Mouse (Mus musculus): ENCODE data around the gene Rnf208.
A peak's percentile ranks its signal among the peaks of the same experiment; 100 is the strongest.
"Not testable (repeated sequence)": the region's sequence is repeated elsewhere in the genome, so short reads cannot be mapped to it uniquely, and the experiment has no call there.

Rnf208 gene

DNA sequence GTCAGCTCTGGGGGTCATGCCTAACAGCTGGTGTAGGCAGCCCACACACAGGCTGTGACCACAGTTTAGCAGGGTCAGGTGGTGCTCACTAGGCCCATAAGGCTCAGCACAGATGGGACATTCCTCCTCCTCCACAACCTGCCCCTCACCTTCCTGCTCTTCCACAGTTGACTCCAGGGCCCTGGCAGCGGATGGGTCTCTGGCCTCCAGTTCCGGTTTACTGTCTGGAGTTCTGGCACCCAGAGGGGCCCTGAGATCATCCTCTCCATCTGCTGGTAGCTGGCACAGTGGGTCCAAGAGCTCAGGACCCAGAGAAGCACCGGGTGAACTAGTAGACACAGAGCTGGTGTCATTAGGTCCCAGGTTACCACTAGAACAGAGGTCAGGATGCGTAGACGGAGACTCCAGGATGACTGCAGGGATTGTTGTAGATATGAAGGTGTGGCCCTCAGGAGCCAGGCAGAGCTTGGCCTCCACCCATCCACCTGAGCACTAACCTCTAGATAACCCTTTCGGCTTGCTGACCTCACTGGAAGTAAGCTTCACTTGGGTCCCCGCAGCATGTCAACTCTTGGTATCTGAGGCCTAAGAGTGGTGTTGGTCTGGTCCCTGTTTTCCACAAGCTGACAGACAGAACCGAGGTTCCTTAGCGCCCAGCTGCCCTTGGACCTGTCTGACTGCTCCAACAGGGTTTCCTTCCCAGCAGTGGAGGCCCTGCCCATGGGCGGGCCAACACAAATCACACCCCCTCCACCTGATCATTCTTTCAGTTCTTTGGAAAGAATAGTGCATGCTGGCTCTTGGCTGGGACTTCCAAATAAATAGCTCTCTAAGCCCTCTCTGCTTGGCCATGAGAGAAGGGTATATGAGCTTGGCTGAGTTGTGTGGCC lies 4.4 kb downstream of the Rnf208 start, which contains the start of gene AL732309.1:
TSS of gene AL732309.1 (minus strand) at position 681 of the 890 bp plus-strand sequence.
- no peak for DNase-seq (ENCODE audit: low read depth, low spot score)

DNA sequence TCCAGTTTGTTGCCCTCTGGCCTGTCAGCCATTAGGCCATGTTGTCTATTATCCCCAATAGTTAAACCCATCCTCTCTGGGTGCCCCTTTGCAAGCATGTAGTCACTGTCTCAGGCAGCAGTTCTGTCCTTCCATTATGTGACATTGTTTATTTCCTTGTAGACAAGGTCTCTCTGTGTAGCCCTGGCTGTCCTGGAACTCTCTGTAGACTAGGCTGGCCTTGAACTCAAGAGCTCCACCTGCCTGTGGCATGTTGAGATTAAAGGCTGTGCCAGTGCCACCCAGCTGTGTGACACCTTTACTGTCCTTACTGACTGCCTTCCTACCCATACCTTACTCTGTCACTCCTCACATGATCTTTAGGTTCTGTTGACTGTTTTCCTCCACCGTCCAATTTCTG lies 10.3 kb downstream of the Rnf208 start:
- DNase-seq (ENCODE audit: low read depth, low spot score) = no peak

DNA sequence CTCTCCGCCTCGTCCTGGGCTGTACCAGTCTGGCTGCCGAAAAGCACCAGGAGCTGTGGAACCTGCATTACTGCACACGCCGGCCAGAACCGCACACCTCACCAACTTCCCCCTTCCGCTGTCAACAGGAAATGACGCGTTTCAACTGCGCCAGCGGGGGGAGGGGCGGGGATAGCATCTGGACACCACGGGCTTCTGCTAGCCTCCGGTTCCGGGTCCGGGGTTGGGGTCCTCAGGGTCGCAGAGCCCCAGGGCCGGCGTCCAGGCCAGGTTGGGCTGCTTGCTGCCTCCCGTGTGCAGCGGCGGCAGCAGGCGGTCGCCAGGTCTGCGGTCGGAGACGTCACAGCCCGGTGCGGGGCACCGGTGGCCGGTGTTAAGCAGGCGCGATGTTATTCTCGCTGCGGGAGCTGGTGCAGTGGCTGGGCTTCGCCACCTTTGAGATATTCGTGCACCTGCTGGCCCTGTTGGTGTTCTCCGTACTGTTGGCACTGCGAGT lies 13.3 kb downstream of the Rnf208 start, which contains the start of gene Tmem203:
TSS of gene Tmem203 (plus strand) at position 156 of the 496 bp plus-strand sequence.
- peak; percentile 87 for DNase-seq (ENCODE audit: low read depth, low spot score)

DNA sequence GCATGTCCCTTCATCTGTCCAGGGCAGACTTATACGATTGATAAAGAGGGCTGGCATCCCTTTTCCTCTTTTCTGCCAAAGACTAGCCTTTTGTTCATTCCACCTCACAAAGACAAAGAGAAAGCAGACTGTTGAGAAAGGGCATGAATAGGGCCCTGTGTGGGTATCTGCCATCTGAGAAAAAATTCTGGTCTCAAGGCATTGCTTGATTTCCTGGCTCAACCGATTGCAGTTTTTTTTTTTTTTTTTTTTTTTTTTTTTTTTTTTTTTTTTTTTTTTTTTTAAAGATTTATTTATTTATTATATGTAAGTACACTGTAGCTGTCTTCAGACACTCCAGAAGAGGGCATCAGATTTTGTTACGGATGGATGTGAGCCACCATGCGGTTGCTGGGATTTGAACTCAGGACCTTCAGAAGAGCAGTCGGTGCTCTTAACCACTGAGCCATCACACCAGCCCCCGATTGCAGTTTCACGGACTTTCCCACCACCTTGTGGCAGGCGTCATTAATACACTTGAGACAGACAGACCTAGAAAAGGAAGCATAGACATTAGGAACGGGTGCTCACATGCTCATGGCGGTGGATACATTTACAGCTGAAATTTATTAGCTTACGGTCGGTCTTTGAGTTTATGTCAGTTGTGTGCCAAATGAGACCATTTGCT lies 14.5 kb downstream of the Rnf208 start:
- DNase-seq (ENCODE audit: low read depth, low spot score) = not testable (repeated sequence)

DNA sequence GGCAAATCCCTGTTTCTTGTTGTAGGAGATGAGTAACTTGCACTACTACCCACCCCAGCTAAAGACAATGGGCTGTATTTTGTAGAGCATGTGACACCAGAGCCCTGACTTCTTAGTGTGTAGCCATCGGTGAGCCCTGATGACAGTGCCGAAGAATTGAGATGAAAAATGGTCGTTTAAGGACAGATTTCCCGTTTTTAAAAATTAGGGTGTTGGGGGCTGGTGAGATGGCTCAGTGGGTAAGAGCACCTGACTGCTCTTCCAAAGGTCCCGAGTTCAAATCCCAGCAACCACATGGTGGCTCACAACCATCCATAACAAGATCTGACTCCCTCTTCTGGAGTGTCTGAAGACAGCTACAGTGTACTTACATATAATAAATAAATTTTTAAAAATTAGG lies 15.2 kb downstream of the Rnf208 start:
- not testable (repeated sequence) for DNase-seq (ENCODE audit: low read depth, low spot score)

DNA sequence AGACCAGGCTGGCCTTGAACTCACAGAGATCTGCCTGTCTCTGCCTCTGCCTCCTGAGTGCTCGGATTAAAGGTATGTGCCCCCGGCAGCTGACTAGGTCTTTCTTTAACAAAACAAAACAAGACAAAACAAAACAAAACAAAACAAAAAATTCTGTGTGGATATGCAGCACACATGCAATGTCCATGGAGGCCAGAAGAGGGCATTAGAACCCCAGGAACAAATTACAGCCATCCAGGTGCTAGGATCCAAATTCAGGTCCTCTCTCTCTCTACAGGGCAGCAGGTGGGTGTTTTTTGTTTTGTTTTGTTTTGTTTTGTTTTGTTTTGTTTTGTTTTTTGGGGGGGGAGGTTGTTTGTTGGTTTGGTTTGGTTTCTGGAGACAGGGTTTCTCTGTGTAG lies 16.8 kb downstream of the Rnf208 start:
- no peak for DNase-seq (ENCODE audit: low read depth, low spot score)

DNA sequence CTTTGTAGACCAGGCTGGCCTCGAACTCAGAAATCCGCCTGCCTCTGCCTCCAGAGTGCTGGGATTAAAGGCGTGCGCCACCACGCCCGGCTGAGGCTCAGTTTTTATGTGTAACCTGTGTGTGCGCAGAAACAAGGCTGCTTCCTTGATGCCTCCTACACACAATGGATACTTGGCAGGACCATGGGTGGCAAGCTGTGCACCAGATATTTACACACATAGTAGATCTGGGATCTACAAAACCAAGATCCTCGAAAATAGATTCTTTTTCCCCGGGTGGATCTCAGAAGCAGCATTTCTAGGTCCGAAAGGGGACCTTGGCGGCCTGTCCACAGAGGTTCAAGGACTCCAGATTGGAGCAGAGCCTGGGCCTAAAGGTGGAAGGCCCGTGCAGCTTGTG lies 19.8 kb downstream of the Rnf208 start:
- DNase-seq (ENCODE audit: low read depth, low spot score) = no peak

DNA sequence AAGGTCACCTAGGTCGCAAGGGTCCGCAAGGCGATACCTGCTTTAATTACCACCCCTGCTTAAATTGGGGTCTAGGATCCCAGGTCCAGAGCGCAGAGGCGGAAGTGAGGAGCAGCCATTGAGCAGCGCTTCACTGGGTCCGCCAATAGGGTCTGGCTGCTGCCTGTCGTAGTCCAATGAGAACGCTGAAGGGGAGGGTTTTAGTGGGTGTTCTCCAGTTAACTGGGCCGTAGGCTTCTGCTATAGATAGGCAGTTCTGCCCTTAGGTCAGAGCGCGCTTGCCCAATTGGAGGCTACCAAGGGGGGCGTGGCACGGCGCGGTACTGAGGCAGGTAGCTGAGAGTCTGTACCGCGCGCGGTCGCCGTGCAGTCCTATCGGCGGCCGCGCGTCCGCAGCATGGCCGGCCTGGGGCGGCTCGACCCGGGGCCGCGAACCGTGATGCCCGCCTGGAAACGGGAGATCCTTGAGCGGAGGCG lies 20.3 kb downstream of the Rnf208 start, which contains the start of gene Tprn:
TSS of gene Tprn (plus strand) at position 328 of the 477 bp plus-strand sequence.
- DNase-seq (ENCODE audit: low read depth, low spot score) = peak; percentile 87

DNA sequence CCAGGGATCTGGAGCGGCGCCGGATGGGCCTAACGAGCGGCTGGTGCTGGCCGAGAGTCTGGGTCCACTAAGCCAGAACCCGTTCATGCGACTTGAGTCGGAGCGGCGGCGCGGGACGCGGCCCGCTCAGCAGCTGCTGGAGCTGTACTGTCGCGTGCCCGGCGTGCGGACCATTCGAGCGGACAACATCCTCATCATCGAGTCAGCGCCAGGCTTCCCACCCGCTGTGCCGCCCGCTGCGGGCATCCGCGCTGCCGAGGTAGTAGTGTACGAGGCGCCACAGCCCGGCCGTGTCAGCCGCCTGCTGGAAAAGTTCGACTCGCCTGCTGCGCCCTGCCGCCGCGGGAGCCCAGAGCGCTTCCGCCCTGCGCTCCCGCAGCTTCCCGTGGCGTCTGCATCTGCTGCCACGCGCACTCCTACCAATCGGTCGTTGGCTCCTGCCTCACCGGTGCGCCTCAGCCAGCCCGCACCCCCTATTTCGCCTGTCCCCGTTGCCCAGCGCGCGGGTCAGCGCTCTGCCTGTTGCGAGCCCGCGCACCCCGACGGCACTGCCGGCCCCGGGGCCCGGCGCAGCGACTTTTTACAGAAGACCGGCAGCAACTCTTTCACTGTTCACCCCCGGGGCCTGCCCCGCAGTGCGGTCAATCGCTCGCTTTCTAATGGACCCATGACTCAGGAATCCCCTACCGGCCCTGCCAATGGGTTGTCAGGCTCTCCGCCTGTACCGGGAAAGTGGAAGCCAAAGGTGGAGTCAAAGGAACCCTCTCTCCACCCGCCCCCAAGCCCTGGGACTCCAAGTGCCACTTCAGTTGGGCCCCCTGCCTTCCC lies 21.0 kb downstream of the Rnf208 start:
- DNase-seq (ENCODE audit: low read depth, low spot score) = no peak

DNA sequence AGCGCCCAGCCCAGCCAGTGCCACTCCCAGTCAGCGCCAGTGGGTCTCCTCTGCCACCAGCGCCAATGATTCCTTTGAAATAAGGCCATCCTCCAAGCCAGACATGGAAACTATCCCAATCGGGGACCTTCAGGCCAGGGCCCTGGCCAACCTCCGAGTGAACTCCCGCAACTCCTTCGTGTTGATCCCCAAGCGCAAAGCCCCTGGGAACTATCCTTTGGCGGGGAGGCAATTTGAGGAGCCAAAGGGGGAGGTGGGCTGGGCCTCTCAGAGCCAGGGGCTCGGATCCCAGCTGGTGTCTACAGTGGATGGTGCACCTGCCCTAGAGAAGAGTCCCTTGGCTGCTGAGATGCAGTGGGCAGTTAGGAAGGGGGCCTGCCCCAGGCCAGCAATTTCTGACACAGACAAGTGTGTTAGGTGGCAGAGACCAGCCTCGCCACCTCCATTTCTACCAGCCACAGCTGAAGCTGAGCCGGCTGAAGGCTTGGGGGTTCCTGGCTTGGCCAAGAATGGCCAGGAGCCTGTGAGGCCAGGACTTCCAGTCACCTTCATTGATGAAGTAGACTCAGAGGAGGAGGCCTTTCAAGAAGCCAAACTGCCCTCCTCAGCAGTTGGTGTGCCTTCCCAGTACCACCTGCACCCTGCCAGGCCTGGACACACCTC lies 21.7 kb downstream of the Rnf208 start:
- DNase-seq (ENCODE audit: low read depth, low spot score) = no peak

DNA sequence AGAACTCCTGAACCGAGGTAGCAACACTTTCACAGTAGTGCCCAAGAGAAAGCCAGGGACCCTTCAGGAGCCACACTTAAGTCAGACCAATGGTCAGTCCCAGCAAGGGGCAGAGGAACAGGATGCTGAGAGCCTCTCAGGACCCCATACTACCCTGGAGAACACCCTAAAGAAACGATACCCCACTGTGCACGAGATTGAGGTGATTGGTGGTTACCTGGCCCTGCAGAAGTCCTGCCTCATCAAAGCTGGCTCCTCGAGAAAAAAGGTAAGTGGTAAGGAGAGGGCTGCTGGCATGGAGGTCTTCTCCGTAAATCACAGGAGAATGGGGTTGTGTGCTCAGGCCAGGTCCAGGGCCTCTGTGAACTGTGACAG lies 22.2 kb downstream of the Rnf208 start:
- no peak for DNase-seq (ENCODE audit: low read depth, low spot score)

DNA sequence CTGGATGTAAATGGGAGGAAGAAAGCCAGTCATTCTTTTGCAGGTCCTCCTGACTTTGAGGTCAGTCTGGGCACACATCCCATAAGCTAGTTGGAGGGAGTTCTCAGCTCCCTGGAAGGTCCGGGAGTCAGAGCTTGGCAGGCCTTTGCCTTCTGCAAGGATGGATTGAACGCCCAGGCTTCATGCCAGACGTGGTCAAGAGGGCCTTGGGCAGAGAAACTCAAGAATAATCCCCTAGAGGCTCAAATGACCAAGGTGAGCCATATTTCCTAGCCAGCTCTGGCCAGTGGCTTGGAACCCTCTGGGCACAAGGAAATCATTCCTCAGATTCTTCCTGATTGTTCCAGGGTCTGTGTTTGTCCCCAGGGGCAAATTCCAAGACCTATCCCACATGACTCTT lies 22.8 kb downstream of the Rnf208 start:
- DNase-seq (ENCODE audit: low read depth, low spot score) = no peak

DNA sequence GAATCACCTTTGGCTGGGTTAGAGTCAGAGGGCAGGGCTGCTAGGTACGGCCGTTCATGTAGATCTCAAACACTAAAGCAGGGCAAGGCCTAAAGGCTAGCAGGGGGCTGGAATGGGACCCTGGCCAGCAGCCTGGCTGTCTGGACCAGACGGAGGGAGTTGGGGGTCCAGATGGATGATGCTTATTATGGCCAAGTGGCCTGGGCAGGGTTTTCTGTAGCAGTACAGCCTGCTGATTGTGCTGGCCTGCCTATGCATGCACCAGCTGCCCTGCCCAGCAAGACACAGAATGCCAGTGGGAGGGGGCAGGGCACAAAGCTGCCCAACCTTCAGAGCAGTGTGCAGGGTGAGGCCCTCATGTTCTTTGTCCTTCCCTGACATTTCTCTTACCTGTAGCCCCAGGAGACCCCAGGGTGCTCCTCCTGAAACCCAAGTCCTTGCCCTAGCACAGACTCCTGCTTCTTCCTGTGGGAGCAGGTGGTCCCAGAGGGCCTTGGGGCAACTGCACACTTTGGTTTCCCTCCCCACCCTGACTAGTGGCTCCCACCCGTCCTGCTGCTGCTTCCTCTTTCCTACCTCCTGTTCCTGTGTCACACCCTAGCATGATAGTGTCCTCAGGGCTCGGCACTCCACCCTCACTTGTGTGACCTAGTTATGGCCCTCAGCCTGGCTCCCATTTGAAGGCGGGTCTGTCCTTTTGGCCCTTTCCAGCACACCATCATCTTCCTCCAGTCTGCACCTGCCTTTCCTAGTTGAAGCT lies 24.0 kb downstream of the Rnf208 start:
- no peak for DNase-seq (ENCODE audit: low read depth, low spot score)

DNA sequence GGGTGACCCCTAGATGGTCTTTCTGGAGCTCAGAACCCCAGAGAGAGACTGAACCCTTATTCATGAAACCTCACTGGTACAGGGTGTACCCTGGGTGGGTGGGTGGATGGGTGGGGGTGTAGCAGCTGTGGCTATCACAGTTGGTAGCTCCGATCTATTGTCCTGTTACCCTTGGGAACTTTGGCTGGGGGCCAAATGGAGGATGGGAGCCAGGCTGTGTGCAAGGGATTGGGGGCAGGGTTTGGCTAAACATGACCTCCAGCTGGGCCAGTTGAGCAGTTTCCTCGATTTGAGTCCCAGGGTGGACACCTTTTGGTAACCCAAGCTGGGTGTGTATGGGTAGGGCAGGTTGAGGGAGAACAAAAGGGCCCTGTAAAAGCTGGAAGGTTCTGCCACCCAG lies 24.7 kb downstream of the Rnf208 start:
- no peak for DNase-seq (ENCODE audit: low read depth, low spot score)

DNA sequence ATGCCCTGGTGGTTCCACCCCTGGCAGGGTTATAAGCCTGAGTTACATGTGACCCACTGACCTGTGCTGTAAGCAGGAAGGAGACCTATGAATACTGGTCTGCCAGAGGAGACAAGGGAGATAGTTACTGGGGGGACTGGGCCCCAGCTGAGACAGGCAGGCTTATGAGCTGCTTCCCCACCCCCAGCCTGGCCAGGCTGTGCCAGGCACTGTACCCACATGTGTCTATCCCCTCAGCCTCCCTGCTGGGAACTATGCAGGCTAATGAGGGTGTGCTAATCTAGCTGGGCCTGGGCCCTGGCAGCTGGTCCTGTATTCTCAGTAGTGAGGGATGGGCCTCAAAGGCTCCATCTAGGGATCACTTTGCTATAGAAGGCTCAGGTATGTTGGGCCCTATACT lies 25.2 kb downstream of the Rnf208 start:
- DNase-seq (ENCODE audit: low read depth, low spot score) = no peak

DNA sequence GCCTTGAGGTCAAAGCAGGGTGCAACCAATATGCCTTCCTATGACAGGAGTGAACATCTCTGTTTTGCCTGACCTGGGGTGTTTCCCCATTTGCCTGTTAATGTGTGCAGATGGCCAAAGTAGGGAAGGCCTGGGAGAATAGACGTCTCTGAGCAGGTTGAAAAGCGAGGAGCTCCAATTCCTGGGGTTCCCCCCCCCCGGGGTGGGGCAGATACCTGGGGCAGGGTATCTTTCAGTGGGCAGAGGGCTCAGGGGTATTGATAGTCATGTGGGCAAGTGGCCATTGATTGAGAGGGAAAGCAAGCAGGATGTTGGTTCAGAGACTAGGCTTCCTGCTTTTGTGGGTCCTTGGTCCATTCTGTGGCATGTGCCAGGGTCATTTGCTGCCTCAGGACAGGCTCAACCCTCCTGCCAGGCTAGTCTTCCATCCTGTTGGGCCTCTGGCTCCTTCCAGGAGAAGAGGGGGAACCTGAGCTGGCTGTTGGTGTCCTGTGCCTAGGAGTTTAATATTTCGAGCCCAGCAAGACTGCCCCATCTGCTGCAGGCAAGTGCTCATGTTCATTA lies 25.8 kb downstream of the Rnf208 start:
- no peak for DNase-seq (ENCODE audit: low read depth, low spot score)

DNA sequence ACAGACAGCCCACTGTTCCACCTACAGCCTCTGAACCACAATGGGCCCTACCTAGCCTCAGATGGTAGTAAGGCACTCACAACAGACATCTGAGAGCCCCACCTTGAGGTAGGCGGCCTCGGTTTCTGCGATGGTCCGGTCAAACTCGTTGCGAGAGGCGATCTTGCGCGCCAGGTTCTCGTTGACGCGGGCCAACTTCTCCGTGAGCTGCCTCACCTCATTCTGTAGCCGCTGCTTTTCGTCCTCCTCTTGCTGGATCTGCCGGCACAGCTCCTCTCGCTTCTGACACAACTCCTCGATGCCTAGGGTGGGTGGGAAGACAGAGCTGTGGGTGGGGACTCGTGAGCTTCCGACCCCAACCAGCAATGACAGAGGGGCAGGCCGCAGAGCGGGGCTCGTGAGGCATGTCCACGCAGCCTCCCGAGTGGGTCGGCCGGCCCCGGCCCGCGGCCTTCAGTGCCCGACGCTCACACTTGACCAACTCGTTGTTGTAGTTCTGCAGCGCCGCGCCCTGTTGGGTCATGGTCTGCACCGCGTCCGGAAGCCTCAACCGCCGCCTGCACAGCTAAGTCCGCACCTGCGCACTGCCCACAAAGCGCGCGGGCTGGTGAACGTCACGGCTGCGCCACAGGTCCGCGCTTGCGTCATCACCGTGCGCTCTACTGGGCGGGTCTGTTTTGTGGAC lies 29.9 kb downstream of the Rnf208 start, which contains the start of the genes Ssna1 and Anapc2:
TSS of gene Ssna1 (minus strand) at position 612 of the 685 bp plus-strand sequence.
TSS of gene Anapc2 (plus strand) at position 652 of the 685 bp plus-strand sequence.
- peak; percentile 92 for DNase-seq (ENCODE audit: low read depth, low spot score)

DNA sequence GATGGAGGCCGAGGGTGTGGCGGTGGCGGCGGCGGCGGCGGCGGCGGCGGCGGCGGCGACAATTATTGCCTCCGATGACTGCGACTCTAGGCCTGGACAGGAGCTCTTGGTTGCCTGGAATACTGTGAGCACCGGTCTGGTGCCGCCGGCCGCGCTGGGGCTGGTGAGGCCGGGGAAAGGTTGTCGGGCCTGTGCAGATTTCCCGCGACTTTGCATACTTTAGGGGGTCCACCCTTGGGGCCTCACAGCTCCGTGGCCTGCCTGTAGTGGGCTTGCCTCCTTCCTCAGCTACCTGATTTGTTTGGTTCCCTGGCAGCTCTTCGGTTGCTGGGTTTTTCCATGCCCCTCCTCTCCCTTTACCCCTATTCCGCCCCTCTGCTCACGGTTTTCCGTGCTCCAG lies 30.5 kb downstream of the Rnf208 start:
- no peak for DNase-seq (ENCODE audit: low read depth, low spot score)

DNA sequence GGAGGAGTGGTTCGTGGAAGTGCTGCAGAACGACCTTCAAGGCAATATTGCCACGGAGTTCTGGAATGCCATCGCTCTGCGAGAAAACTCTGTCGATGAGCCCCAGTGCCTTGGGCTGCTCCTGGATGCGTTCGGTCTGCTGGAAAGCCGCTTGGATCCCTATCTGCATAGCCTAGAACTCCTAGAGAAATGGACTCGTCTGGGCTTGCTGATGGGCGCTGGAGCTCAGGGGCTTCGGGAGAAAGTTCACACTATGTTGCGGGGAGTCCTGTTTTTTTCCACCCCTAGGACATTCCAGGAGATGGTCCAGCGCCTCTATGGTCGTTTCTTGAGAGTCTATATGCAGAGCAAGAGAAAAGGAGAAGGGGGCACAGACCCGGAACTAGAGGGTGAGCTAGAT lies 31.0 kb downstream of the Rnf208 start:
- DNase-seq (ENCODE audit: low read depth, low spot score) = no peak
